In genomic region chr13:89412768-89413487, GRCm38 (mm10) we compare ENCODE assay signal across 18 mouse cellular contexts.
DNase-seq lines count a peak whose midpoint lies in the region; ATAC-seq and TF ChIP-seq lines count a peak whose summit lies in the region.
"Had no signal": no experiment of that assay in that cellular context is flagged by ENCODE, and none has a peak within 500 bp of the region (broad histone marks: within the 10 kb centered on the region; RNA-seq: fewer than 3 reads in every experiment).

No protein-coding gene starts in this region.

- WGBS in midbrain, embryonic 14.5 days, result 79% methylated on average over 1 of the region's 1 CpGs
- WGBS in midbrain, embryonic 16.5 days, result 95% methylated on average over 1 of the region's 1 CpGs
- 67% methylated on average over 1 of the region's 1 CpGs for WGBS in neural tube, embryonic 15.5 days

- H3K4me1 ChIP-seq in midbrain, embryonic 14.5 days (ENCODE audit: control insufficient read depth, insufficient read depth, low read length), result no peaks in the 10 kb centered on the region
- 0 out of 2 replicates have a peak, but pooled peaks cover 2% of the 10 kb centered on the region for H3K4me1 ChIP-seq in midbrain, embryonic 16.5 days (ENCODE audit: control insufficient read depth, insufficient read depth, low read length)
- no peaks in the 10 kb centered on the region for H3K4me1 ChIP-seq in neural tube, embryonic 15.5 days
- H3K4me1 ChIP-seq: limb, embryonic 12.5 days had no signal

- no peaks in the 10 kb centered on the region for H3K27me3 ChIP-seq in midbrain, embryonic 14.5 days (ENCODE audit: control insufficient read depth, insufficient read depth, low read length)
- no peaks in the 10 kb centered on the region for H3K27me3 ChIP-seq in midbrain, embryonic 16.5 days (ENCODE audit: control insufficient read depth, insufficient read depth, low read depth, low read length)
- no peaks in the 10 kb centered on the region for H3K27me3 ChIP-seq in neural tube, embryonic 15.5 days (replicated peaks)
- H3K27me3 ChIP-seq: limb, embryonic 12.5 days had no signal

- H3K4me2 ChIP-seq in midbrain, embryonic 14.5 days (ENCODE audit: low read length), result no peak overlapping the region
- H3K4me2 ChIP-seq in midbrain, embryonic 16.5 days (ENCODE audit: low read length), result no peak overlapping the region
- no peak overlapping the region for H3K4me2 ChIP-seq in neural tube, embryonic 15.5 days
- H3K4me2 ChIP-seq: limb, embryonic 12.5 days had no signal

- no peaks in the 10 kb centered on the region for H3K36me3 ChIP-seq in midbrain, embryonic 14.5 days (ENCODE audit: control insufficient read depth, insufficient read depth, low read length)
- H3K36me3 ChIP-seq in midbrain, embryonic 16.5 days (ENCODE audit: control insufficient read depth, insufficient read depth, low read length), result no peaks in the 10 kb centered on the region
- no peaks in the 10 kb centered on the region for H3K36me3 ChIP-seq in neural tube, embryonic 15.5 days
- H3K36me3 ChIP-seq: limb, embryonic 12.5 days had no signal

- no peak overlapping the region for H3K27ac ChIP-seq in midbrain, embryonic 14.5 days (replicated peaks; ENCODE audit: low read depth, low read length)
- no peak overlapping the region for H3K27ac ChIP-seq in midbrain, embryonic 16.5 days (ENCODE audit: low read length)
- no peak overlapping the region for H3K27ac ChIP-seq in neural tube, embryonic 15.5 days (replicated peaks)
- H3K27ac ChIP-seq: heart, adult 2 months; limb, embryonic 12.5 days; liver, embryonic 14.5 days had no signal

- intact Hi-C loops in heart, postnatal 14 days (cut with DNase I), result no loop called here

- ATAC-seq in frontal cortex, adult (ENCODE audit: low TSS enrichment), result peak; percentile 65; the same call in 1 of the 2 replicates
- no peak for ATAC-seq in midbrain, embryonic 14.5 days (ENCODE audit: low FRiP score, low TSS enrichment)
- ATAC-seq in midbrain, embryonic 16.5 days, result no peak
- ATAC-seq in neural tube, embryonic 15.5 days (ENCODE audit: low FRiP score), result no peak
- ATAC-seq: CD4-positive, CD25-positive, alpha-beta regulatory T cell, adult 4 months had no signal

- no peak overlapping the region for H3K4me3 ChIP-seq in midbrain, embryonic 14.5 days (replicated peaks; ENCODE audit: low read depth, low read length)
- no peak overlapping the region for H3K4me3 ChIP-seq in midbrain, embryonic 16.5 days (ENCODE audit: low read depth, low read length)
- no peak overlapping the region for H3K4me3 ChIP-seq in neural tube, embryonic 15.5 days (replicated peaks)
- H3K4me3 ChIP-seq: erythroblast, embryonic 14.5 days; heart, adult 2 months; limb, embryonic 12.5 days had no signal

- H3K9me3 ChIP-seq in midbrain, embryonic 14.5 days (ENCODE audit: control insufficient read depth, low read length), result no peaks in the 10 kb centered on the region
- no peaks in the 10 kb centered on the region for H3K9me3 ChIP-seq in midbrain, embryonic 16.5 days (replicated peaks; ENCODE audit: control insufficient read depth, low read length, poor library complexity, severe bottlenecking)
- H3K9me3 ChIP-seq in neural tube, embryonic 15.5 days (replicated peaks), result no peaks in the 10 kb centered on the region
- H3K9me3 ChIP-seq: limb, embryonic 12.5 days had no signal

- no peak for DNase-seq in frontal cortex, postnatal 25 days (ENCODE audit: low spot score in 2 of 2)
- DNase-seq in midbrain, embryonic 14.5 days, result peak; percentile 33
- peak; percentile 88 for DNase-seq in brain, embryonic 14.5 days (ENCODE audit: low read depth)
- DNase-seq in layer of hippocampus, postnatal 10 days (ENCODE audit: low spot score in 2 of 2), result peak; percentile 10 to 31
- no peak for DNase-seq in heart, postnatal 14 days
- DNase-seq: cerebellum, adult 9-10 months; gastrocnemius, postnatal 10 days; heart, adult 2 months; lung, postnatal 10 days; right cerebral cortex, postnatal 25 days; thymus, postnatal 4 days had no signal

- no peak for TF ChIP-seq POLR2A in brain, embryonic 14.5 days (IDR thresholded peaks at IDR 0.05; ENCODE audit: borderline replicate concordance, extremely low read depth, insufficient read depth, insufficient read length, poor library complexity, severe bottlenecking)

- TF ChIP-seq CTCF in brain, embryonic 14.5 days (IDR thresholded peaks at IDR 0.05; ENCODE audit: borderline replicate concordance, extremely low read depth, insufficient read depth, insufficient read length), result no peak

- H3K9ac ChIP-seq in midbrain, embryonic 14.5 days (replicated peaks; ENCODE audit: low read length), result no peak overlapping the region
- H3K9ac ChIP-seq in midbrain, embryonic 16.5 days (ENCODE audit: low read depth, low read length), result no peak overlapping the region
- no peak overlapping the region for H3K9ac ChIP-seq in neural tube, embryonic 15.5 days (replicated peaks)
- H3K9ac ChIP-seq: limb, embryonic 12.5 days; liver, embryonic 14.5 days had no signal

Comparison
In these comparisons a context has a peak if more than half of its experiments do, and no peak if none do; other contexts are left out.
1. DNase-seq: peak in midbrain, embryonic 14.5 days (single experiment), brain, embryonic 14.5 days (single experiment) and layer of hippocampus, postnatal 10 days (2 of 2); none in frontal cortex, postnatal 25 days (0 of 2) and heart, postnatal 14 days (0 of 2).